8 mouse cellular contexts compared by ENCODE assay signal in genomic region chr12:102705216-102705871, GRCm38 (mm10). TPM values are rescaled to one million over a fixed set of nuclear protein-coding genes. Genes with fewer than 3 reads are reported as not detected.
DNase-seq lines count a peak whose midpoint lies in the region; ATAC-seq and TF ChIP-seq lines count a peak whose summit lies in the region.

No protein-coding gene starts in this region.

- no peaks in the 10 kb centered on the region for H3K9me3 ChIP-seq in heart, embryonic 12.5 days (replicated peaks)
- H3K9me3 ChIP-seq in kidney, postnatal 0 days (replicated peaks; ENCODE audit: low read length) = no peaks in the 10 kb centered on the region
- H3K9me3 ChIP-seq in liver, embryonic 11.5 days (ENCODE audit: control insufficient read depth, low read length) = no peaks in the 10 kb centered on the region

- H3ac ChIP-seq in myocyte (ENCODE audit: control insufficient read depth, insufficient read length) = peak overlapping the region; percentile 58

- peak; percentile 86 for TF ChIP-seq CTCF in kidney, postnatal 0 days (IDR thresholded peaks at IDR 0.05; ENCODE audit: low read depth)

- peaks cover 40% of the 10 kb centered on the region for H3K4me1 ChIP-seq in heart, embryonic 12.5 days (replicated peaks)
- peaks cover 13% of the 10 kb centered on the region for H3K4me1 ChIP-seq in kidney, postnatal 0 days (replicated peaks; ENCODE audit: insufficient read depth, low read length)
- peaks cover 22% of the 10 kb centered on the region for H3K4me1 ChIP-seq in liver, embryonic 11.5 days (replicated peaks; ENCODE audit: control insufficient read depth, insufficient read depth, low read length)

- peak overlapping the region; percentile 98 for H3K4me2 ChIP-seq in heart, embryonic 12.5 days
- H3K4me2 ChIP-seq in kidney, postnatal 0 days (ENCODE audit: low read length) = peak overlapping the region; percentile 96
- H3K4me2 ChIP-seq in liver, embryonic 11.5 days = peak overlapping the region; percentile 98
- H3K4me2 ChIP-seq in myocyte (ENCODE audit: low read depth) = peak overlapping the region; percentile 73

- 3% methylated on average over 44 of the region's 45 CpGs for whole genome bisulfite sequencing in heart, embryonic 12.5 days
- WGBS in kidney, postnatal 0 days = 2% methylated on average over 44 of the region's 45 CpGs
- 4% methylated on average over 45 of the region's 45 CpGs for WGBS in liver, embryonic 11.5 days

- peak overlapping the region; percentile 55 for H3K27ac ChIP-seq in heart, embryonic 12.5 days (ENCODE audit: poor library complexity, severe bottlenecking)
- H3K27ac ChIP-seq in kidney, postnatal 0 days = peak overlapping the region; percentile 95
- peak overlapping the region; percentile 77 for H3K27ac ChIP-seq in liver, embryonic 11.5 days (ENCODE audit: low read depth, low read length)

- H3K79me2 ChIP-seq in myocyte (ENCODE audit: control insufficient read depth, insufficient read depth) = no peaks in the 10 kb centered on the region

- H3K36me3 ChIP-seq in heart, embryonic 12.5 days = no peaks in the 10 kb centered on the region
- H3K36me3 ChIP-seq in kidney, postnatal 0 days (ENCODE audit: insufficient read depth, low read length) = no peaks in the 10 kb centered on the region
- H3K36me3 ChIP-seq in liver, embryonic 11.5 days (ENCODE audit: control insufficient read depth, insufficient read depth, low read length) = no peaks in the 10 kb centered on the region
- no peaks in the 10 kb centered on the region for H3K36me3 ChIP-seq in myocyte (ENCODE audit: control insufficient read depth, insufficient read depth)

- H3K27me3 ChIP-seq in heart, embryonic 12.5 days (replicated peaks) = 0 out of 2 replicates have a peak, but pooled peaks cover 3% of the 10 kb centered on the region
- no peaks in the 10 kb centered on the region for H3K27me3 ChIP-seq in kidney, postnatal 0 days (ENCODE audit: insufficient read depth, low read length)
- no peaks in the 10 kb centered on the region for H3K27me3 ChIP-seq in liver, embryonic 11.5 days (replicated peaks; ENCODE audit: control insufficient read depth, insufficient read depth, low read length)
- no peaks in the 10 kb centered on the region for H3K27me3 ChIP-seq in myocyte (ENCODE audit: control insufficient read depth, insufficient read depth, insufficient read length)

- no peak for TF ChIP-seq POLR2A in myocyte (IDR thresholded peaks at IDR 0.05; ENCODE audit: insufficient read length, low read depth)

- peak; percentile 61 for ATAC-seq in erythroblast, adult 5-6 weeks (replicated peaks; ENCODE audit: low FRiP score, poor library complexity, severe bottlenecking)
- peak; percentile 83 for ATAC-seq in heart, embryonic 12.5 days (ENCODE audit: insufficient number of reproducible peaks, low FRiP score)
- ATAC-seq in kidney, postnatal 0 days (replicated peaks; ENCODE audit: low FRiP score, low read depth) = peak; percentile 74
- peak; percentile 77 for ATAC-seq in liver, embryonic 11.5 days (replicated peaks; ENCODE audit: low FRiP score)

- H3K4me3 ChIP-seq in heart, embryonic 12.5 days = peak overlapping the region; percentile 77
- peak overlapping the region; percentile 78 for H3K4me3 ChIP-seq in kidney, postnatal 0 days (replicated peaks; ENCODE audit: low read depth, low read length)
- H3K4me3 ChIP-seq in liver, embryonic 11.5 days (ENCODE audit: low read depth, low read length) = peak overlapping the region; percentile 81
- H3K4me3 ChIP-seq in myocyte = peak overlapping the region; percentile 29

- peak; percentile 95 to 96 for DNase-seq in B cell, adult 2 months
- DNase-seq in brain, adult 2 months (ENCODE audit: low read depth, low spot score) = peak; percentile 93
- DNase-seq in kidney, postnatal 0 days (ENCODE audit: low spot score) = peak; percentile 80
- no peak for DNase-seq in liver, embryonic 11.5 days (ENCODE audit: low spot score)
- DNase-seq in spleen, postnatal 4 days (ENCODE audit: low spot score in 2 of 2) = peak; percentile 86 to 97

- peak overlapping the region; percentile 85 for H3K9ac ChIP-seq in heart, embryonic 12.5 days
- peak overlapping the region; percentile 93 for H3K9ac ChIP-seq in kidney, postnatal 0 days (ENCODE audit: low read depth, low read length)
- peak overlapping the region; percentile 84 for H3K9ac ChIP-seq in liver, embryonic 11.5 days (ENCODE audit: low read depth, low read length)

TF ChIP-seq in myocyte, 11 proteins besides CTCF, POLR2A, EP300 and RAD21:
- no peak for TF ChIP-seq MAX (IDR thresholded peaks at IDR 0.05; ENCODE audit: low read depth)
- TF ChIP-seq TCF3 (IDR thresholded peaks at IDR 0.05; ENCODE audit: insufficient read length, low read depth) = no peak
- no peak for TF ChIP-seq E2F4 (IDR thresholded peaks at IDR 0.05; ENCODE audit: insufficient read depth)
- no peak for TF ChIP-seq CEBPB (IDR thresholded peaks at IDR 0.05; ENCODE audit: insufficient read depth, poor library complexity, severe bottlenecking)
- TF ChIP-seq SRF (IDR thresholded peaks at IDR 0.05; ENCODE audit: control insufficient read depth, insufficient read length, low read depth) = no peak
- TF ChIP-seq REST (IDR thresholded peaks at IDR 0.05; ENCODE audit: insufficient read depth, insufficient read length) = no peak
- TF ChIP-seq MYOD1 (IDR thresholded peaks at IDR 0.05; ENCODE audit: control insufficient read depth in 1 of 3, insufficient read length in 2 of 3, low read depth in 2 of 3) = peak in 1 of 3 experiments; percentile 36
- peak in 1 of 3 experiments; percentile 36 for TF ChIP-seq MYOG (IDR thresholded peaks at IDR 0.05; ENCODE audit: control insufficient read depth in 1 of 3, insufficient read depth in 1 of 3, insufficient read length in 2 of 3, low read depth in 2 of 3)
TF ChIP-seq in myocyte: peak in this region for 2.

RNA-seq across cellular contexts. Expression of gene Itpk1, which starts 0.6 kb away (rescaled TPM):
- 1.2 and 3.3 TPM in 2 replicates for total RNA-seq in erythroblast, adult 5-6 weeks (2015; ENCODE audit: low replicate concordance)
- total RNA-seq in erythroblast, adult 5-6 weeks (2017; ENCODE audit: low replicate concordance) = 5.3 TPM in 2 replicates
- 5.5 and 6.9 TPM in 2 replicates for polyA plus RNA-seq in heart, embryonic 12.5 days (2016; fragmentation: Nextera tagmentation; extraction: Ambion mirVana)
- 16.1 and 17.8 TPM in 2 replicates for polyA plus RNA-seq in kidney, postnatal 0 days (2015; fragmentation: Nextera tagmentation; extraction: Ambion mirVana)
- polyA plus RNA-seq in liver, embryonic 11.5 days (2014; fragmentation: Nextera tagmentation; extraction: Ambion mirVana) = 5.8 and 7.3 TPM in 2 replicates
- polyA plus RNA-seq in myocyte (2012; fragmentation: generic; extraction: Trizol) = 4.9 TPM

RNA-seq across cellular contexts. Expression of gene Moap1, which starts 38.1 kb away (rescaled TPM):
- total RNA-seq in erythroblast, adult 5-6 weeks (2015; ENCODE audit: low replicate concordance) = 0.84 and 2.1 TPM in 2 replicates
- 2.0 and 2.2 TPM in 2 replicates for total RNA-seq in erythroblast, adult 5-6 weeks (2017; ENCODE audit: low replicate concordance)
- 17.4 and 18.6 TPM in 2 replicates for polyA plus RNA-seq in heart, embryonic 12.5 days (2016; fragmentation: Nextera tagmentation; extraction: Ambion mirVana)
- polyA plus RNA-seq in kidney, postnatal 0 days (2015; fragmentation: Nextera tagmentation; extraction: Ambion mirVana) = 13.8 and 20.7 TPM in 2 replicates
- 18.3 and 18.4 TPM in 2 replicates for polyA plus RNA-seq in liver, embryonic 11.5 days (2014; fragmentation: Nextera tagmentation; extraction: Ambion mirVana)
- 5.9 TPM for polyA plus RNA-seq in myocyte (2012; fragmentation: generic; extraction: Trizol)

RNA-seq across cellular contexts. Expression of gene Tmem251, which starts 38.2 kb away (rescaled TPM):
- total RNA-seq in erythroblast, adult 5-6 weeks (2015; ENCODE audit: low replicate concordance) = 4.4 and 4.6 TPM in 2 replicates
- total RNA-seq in erythroblast, adult 5-6 weeks (2017; ENCODE audit: low replicate concordance) = 5.5 and 10.3 TPM in 2 replicates
- 7.1 and 8.2 TPM in 2 replicates for polyA plus RNA-seq in heart, embryonic 12.5 days (2016; fragmentation: Nextera tagmentation; extraction: Ambion mirVana)
- 15.0 and 15.2 TPM in 2 replicates for polyA plus RNA-seq in kidney, postnatal 0 days (2015; fragmentation: Nextera tagmentation; extraction: Ambion mirVana)
- polyA plus RNA-seq in liver, embryonic 11.5 days (2014; fragmentation: Nextera tagmentation; extraction: Ambion mirVana) = 12.6 and 14.0 TPM in 2 replicates
- polyA plus RNA-seq in myocyte (2012; fragmentation: generic; extraction: Trizol) = 2.9 TPM

RNA-seq across cellular contexts. Expression of gene Gm28051, which starts 52.2 kb away (rescaled TPM):
- total RNA-seq in erythroblast, adult 5-6 weeks (2015; ENCODE audit: low replicate concordance) = not detected in 2 replicates
- total RNA-seq in erythroblast, adult 5-6 weeks (2017; ENCODE audit: low replicate concordance) = not detected in 2 replicates
- not detected in 2 replicates for polyA plus RNA-seq in heart, embryonic 12.5 days (2016; fragmentation: Nextera tagmentation; extraction: Ambion mirVana)
- polyA plus RNA-seq in kidney, postnatal 0 days (2015; fragmentation: Nextera tagmentation; extraction: Ambion mirVana) = 0.57 TPM in 1 of 2 replicates, not detected in the other
- not detected in 2 replicates for polyA plus RNA-seq in liver, embryonic 11.5 days (2014; fragmentation: Nextera tagmentation; extraction: Ambion mirVana)
- 0.26 TPM for polyA plus RNA-seq in myocyte (2012; fragmentation: generic; extraction: Trizol)

RNA-seq across cellular contexts. Expression of gene Gon7, which starts 52.3 kb away (rescaled TPM):
- 5.0 and 9.6 TPM in 2 replicates for total RNA-seq in erythroblast, adult 5-6 weeks (2015; ENCODE audit: low replicate concordance)
- 2.5 and 13.1 TPM in 2 replicates for total RNA-seq in erythroblast, adult 5-6 weeks (2017; ENCODE audit: low replicate concordance)
- polyA plus RNA-seq in heart, embryonic 12.5 days (2016; fragmentation: Nextera tagmentation; extraction: Ambion mirVana) = 24.4 and 25.2 TPM in 2 replicates
- polyA plus RNA-seq in kidney, postnatal 0 days (2015; fragmentation: Nextera tagmentation; extraction: Ambion mirVana) = 22.2 and 23.1 TPM in 2 replicates
- polyA plus RNA-seq in liver, embryonic 11.5 days (2014; fragmentation: Nextera tagmentation; extraction: Ambion mirVana) = 31.0 and 36.8 TPM in 2 replicates
- polyA plus RNA-seq in myocyte (2012; fragmentation: generic; extraction: Trizol) = 9.7 TPM

Comparison
In these comparisons a context has a peak if more than half of its experiments do, and no peak if none do; other contexts are left out.
1. H3K4me3 ChIP-seq: peak in every context shown above with its lines; median percentile 81 in liver, embryonic 11.5 days; 78 in kidney, postnatal 0 days; 77 in heart, embryonic 12.5 days; 29 in myocyte.